Mouse (Mus musculus) forebrain, embryonic 16.5 days (tissue): ENCODE measurements around the gene Cpne5. TPM values are rescaled to one million over a fixed set of nuclear protein-coding genes. Genes with fewer than 3 reads are reported as not detected.
"Not testable (repeated sequence)": the region's sequence is repeated elsewhere in the genome, so short reads cannot be mapped to it uniquely, and the experiment has no call there.

ENCODE experiments used
- ATAC-seq: fragments of 200-750 bp; cut with Nextera tagmentation; 2 replicates; pipeline ENCODE4 v1.8.0; 2017; ENCODE audit warnings: mild to moderate bottlenecking, moderate library complexity
- H3K27ac ChIP-seq: fragments of 300-500 bp; sonication (generic); 2 replicates; pipeline ENCODE4 v1.5.1; 2014; ENCODE audit warnings: low read length, control low read depth
- H3K27me3 ChIP-seq: fragments of 300-500 bp; sonication (generic); replicated peaks from 2 replicates; pipeline ENCODE4 v1.6.1; 2014; ENCODE audit warnings: low read length; ENCODE audit not compliant: control insufficient read depth, insufficient read depth
- H3K36me3 ChIP-seq: fragments of 300-500 bp; sonication (generic); 2 replicates; pipeline ENCODE4 v1.6.1; 2014; ENCODE audit not compliant: control insufficient read depth, insufficient read depth
- H3K4me1 ChIP-seq: fragments of 300-500 bp; sonication (generic); replicated peaks from 2 replicates; pipeline ENCODE4 v1.6.1; 2014; ENCODE audit warnings: low read length; ENCODE audit not compliant: control insufficient read depth, insufficient read depth
- H3K4me2 ChIP-seq: fragments of 300-500 bp; sonication (generic); 2 replicates; pipeline ENCODE4 v1.6.1; 2014; ENCODE audit warnings: mild to moderate bottlenecking, low read length, control low read depth
- H3K4me3 ChIP-seq: fragments of 300-500 bp; sonication (generic); replicated peaks from 2 replicates; pipeline ENCODE4 v1.5.1; 2014; ENCODE audit warnings: mild to moderate bottlenecking, low read length, control low read depth
- H3K9ac ChIP-seq: fragments of 300-500 bp; sonication (generic); replicated peaks from 2 replicates; pipeline ENCODE4 v1.6.1; 2014; ENCODE audit warnings: low read depth, low read length, control low read depth
- H3K9me3 ChIP-seq: fragments of 300-500 bp; sonication (generic); 2 replicates; pipeline ENCODE4 v1.6.1; 2016; ENCODE audit warnings: low read length; ENCODE audit not compliant: control insufficient read depth
- WGBS: fragments of 180-500 bp; shearing (Covaris S2); extraction: QIAGEN DNeasy Blood & Tissue Kit; methylation state at CpG from one replicate; pipeline ENCODE4 v1.1.7; 2014; 5-methylcytosine and 5-hydroxymethylcytosine counted together
- polyA plus RNA-seq: library from polyadenylated mRNA; unstranded; fragments of >200 nt; fragmentation: Nextera tagmentation; extraction: Ambion mirVana; gene quantifications from 2 replicates; pipeline ENCODE4 v1.2.1, GENCODE M21; 2015

Gene Cpne5
- polyA plus RNA-seq, 1 experiment from 2014 or later, result 35.5 TPM

DNA sequence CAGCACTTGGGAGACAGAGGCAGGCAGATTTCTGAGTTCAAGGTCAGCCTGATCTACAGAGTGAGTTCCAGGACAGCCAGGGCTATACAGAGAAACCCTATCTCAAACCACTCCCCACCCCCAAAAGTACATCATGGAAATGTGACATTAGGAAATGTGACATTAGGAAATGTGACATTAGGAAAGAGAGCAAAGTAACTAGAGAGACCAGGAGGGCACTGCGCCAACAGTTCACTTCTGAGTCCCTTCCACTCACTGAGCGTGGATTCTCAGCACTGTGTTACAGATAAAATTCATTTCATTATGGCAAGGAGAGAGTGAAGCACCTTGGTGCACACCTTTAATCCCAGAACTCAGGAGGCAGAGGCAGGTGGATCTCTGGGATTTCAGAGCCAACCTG, 21.0 kb upstream of the Cpne5 start:
- ATAC-seq, result no peak
- no peak overlapping the region for H3K9ac ChIP-seq
- H3K36me3 ChIP-seq, result peaks cover 5% of the 10 kb centered on the region; the same call in 1 of the 2 replicates
- H3K27me3 ChIP-seq, result no peaks in the 10 kb centered on the region
- no peak overlapping the region for H3K4me2 ChIP-seq
- H3K4me1 ChIP-seq, result peaks cover 28% of the 10 kb centered on the region
- 92% methylated on average over 2 of the region's 2 CpGs for WGBS
- no peak overlapping the region for H3K4me3 ChIP-seq
- H3K9me3 ChIP-seq, result no peaks in the 10 kb centered on the region
- H3K27ac ChIP-seq, result no peak overlapping the region

DNA sequence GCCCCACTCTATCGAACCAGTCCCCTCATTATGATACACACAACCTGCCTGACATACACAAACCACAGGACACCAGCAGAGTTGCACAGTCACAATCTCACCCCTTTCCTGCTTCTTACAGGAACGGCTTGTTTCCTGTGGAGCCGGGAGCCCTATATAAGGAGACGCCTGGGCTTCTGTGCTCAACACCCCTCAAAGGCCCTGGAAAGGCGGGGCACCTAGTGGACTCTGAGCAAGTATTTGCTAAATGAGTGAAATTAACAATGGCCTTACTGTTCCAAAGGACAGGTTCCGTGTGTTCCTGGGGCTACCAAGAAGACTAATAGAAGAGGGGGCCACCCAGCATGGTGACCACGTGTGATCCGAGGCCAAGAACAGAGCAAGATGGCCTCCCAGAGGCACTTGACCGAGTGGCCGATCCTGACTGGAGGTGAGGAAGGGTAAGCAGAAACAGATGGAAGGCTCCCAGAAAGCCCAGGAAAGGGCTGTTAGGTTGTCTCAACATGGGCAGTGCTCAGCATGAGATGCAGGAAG, 20.1 kb upstream of the Cpne5 start:
- Histone ChIP-seq H3K9me3 (no peaks in the 10 kb centered on the region), H3K4me1 (peaks cover 24% of the 10 kb centered on the region), H3K4me2 (no peak overlapping the region), H3K4me3 (no peak overlapping the region), H3K36me3 (peaks cover 5% of the 10 kb centered on the region; the same call in 1 of the 2 replicates), H3K9ac (no peak overlapping the region), H3K27ac (no peak overlapping the region), H3K27me3 (no peaks in the 10 kb centered on the region)
- no peak for ATAC-seq
- whole genome bisulfite sequencing, result 87% methylated on average over 10 of the region's 10 CpGs

DNA sequence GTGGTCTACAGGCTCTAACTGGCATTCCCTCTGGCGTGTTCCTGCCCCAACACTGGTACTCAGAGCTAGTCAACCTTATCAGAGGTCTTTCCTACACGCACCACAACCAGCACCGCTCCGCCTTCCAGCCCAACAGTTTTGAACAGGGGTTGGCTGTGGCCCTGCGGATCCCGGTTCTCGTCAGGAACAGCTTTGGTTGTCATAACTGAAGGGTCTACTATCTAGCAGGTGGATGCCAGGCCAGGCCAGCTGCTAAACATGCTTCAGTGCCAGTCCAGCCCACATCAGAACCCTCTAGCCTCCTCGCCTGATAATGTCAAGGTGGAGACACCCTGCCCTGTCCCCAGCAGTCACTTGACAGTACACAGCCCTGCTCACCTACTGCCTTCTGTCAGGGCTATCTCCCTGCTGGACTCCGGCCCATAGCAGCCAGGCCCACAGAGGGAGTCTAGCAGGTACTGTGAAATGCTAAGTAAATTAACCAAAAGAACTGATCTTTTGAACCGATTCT, 19.1 kb upstream of the Cpne5 start:
- H3K4me3 ChIP-seq, result no peak overlapping the region
- no peak for ATAC-seq
- peaks cover 5% of the 10 kb centered on the region; the same call in 1 of the 2 replicates for H3K36me3 ChIP-seq
- no peak overlapping the region for H3K4me2 ChIP-seq
- 92% methylated on average over 10 of the region's 10 CpGs for WGBS
- H3K27ac ChIP-seq, result no peak overlapping the region
- H3K9me3 ChIP-seq, result no peaks in the 10 kb centered on the region
- H3K9ac ChIP-seq, result no peak overlapping the region
- H3K27me3 ChIP-seq, result no peaks in the 10 kb centered on the region
- peaks cover 18% of the 10 kb centered on the region for H3K4me1 ChIP-seq

DNA sequence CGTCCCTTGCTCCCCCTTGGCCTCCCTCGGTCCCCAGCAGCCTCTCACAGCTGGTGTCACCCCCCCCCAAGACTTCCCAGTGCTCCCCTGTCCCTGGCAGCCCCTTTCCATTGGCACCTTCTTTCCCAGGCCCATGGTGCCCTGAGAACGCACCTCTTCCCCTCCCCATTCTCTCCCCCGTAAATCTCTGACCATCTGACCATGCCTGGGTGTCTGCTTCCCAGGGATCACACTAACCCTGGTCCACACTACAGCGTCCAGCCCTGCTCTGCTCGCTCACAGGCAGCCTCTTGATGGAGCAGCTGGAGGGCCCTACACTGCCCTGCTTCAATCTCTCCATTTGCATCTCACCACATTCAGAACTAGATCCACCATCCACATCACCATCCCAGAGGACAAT, 18.5 kb upstream of the Cpne5 start:
- Histone ChIP-seq H3K36me3 (peaks cover 5% of the 10 kb centered on the region; the same call in 1 of the 2 replicates), H3K4me3 (no peak overlapping the region), H3K9me3 (no peaks in the 10 kb centered on the region), H3K4me2 (no peak overlapping the region), H3K27ac (no peak overlapping the region), H3K9ac (no peak overlapping the region), H3K4me1 (peaks cover 20% of the 10 kb centered on the region), H3K27me3 (no peaks in the 10 kb centered on the region)
- WGBS, result 86% methylated on average over 6 of the region's 6 CpGs
- no peak for ATAC-seq

DNA sequence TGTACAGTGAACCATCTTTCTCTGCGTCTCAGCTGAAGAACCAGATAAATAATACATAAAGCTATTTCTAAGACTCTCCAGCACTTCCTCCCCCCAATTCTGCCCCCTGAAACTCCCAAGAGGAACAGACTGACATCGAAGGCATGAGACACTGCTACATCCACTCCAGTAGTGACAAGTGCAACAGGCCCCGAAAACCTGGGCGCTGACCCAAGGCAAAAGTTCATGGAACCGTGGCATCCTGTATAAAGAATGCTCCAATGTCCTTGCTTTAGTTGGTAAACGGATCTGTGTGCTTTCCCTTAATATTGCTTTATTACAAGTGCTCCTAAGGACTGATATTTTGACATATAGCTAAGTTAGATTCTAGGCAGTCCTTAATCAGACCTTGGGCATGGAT, 16.8 kb upstream of the Cpne5 start:
- 90% methylated on average over 6 of the region's 6 CpGs for WGBS
- not testable (repeated sequence) for H3K9me3 ChIP-seq, H3K9ac ChIP-seq, H3K4me2 ChIP-seq, H3K27me3 ChIP-seq, ATAC-seq, H3K4me3 ChIP-seq, H3K36me3 ChIP-seq, H3K27ac ChIP-seq
- H3K4me1 ChIP-seq, result peaks cover 18% of the 10 kb centered on the region

DNA sequence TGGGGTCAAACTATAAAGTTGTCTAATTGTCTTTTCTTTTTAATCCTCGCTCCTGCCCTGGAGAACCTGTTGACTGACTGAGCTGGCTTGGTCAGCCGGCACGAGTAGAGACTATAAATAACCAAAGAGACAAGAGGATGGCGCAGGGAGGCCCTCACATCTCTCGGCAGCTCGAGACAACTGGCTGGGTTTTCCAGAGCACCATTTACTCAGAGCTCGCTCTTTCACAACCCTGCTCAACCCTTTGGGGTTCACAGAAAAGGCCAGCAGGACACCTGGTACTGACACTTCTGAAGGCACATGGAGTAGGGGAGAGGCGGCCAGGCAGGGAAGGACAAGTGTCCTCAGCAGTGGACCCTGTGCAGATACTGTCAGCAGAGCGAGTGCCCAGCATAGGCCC, 15.7 kb upstream of the Cpne5 start:
- peaks cover 2% of the 10 kb centered on the region; the same call in 1 of the 2 replicates for H3K36me3 ChIP-seq
- 92% methylated on average over 9 of the region's 9 CpGs for WGBS
- H3K9ac ChIP-seq, result no peak overlapping the region
- H3K4me2 ChIP-seq, result no peak overlapping the region
- H3K4me3 ChIP-seq, result no peak overlapping the region
- no peak overlapping the region for H3K27ac ChIP-seq
- H3K9me3 ChIP-seq, result no peaks in the 10 kb centered on the region
- peaks cover 11% of the 10 kb centered on the region for H3K4me1 ChIP-seq
- no peak for ATAC-seq
- no peaks in the 10 kb centered on the region for H3K27me3 ChIP-seq

DNA sequence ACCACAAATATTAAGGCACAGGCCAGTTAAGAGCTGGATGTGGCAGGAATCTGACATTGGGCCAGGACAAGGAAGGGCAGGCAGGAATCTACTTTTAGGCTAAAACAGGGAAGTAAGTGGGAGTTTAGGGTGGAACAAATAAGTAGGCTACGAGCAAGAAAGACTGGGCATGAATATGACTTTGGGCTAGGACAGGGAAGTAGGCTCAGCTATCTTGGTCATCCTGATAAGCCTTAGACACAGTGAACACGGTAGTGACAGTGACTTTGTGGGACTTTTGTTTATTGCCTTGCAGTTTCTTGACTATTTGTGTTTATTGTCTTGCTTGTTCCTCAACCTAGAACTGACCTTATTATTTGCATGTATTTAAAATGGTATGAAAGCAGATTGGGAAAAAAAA, 15.3 kb upstream of the Cpne5 start:
- no peak for ATAC-seq
- peaks cover 2% of the 10 kb centered on the region; the same call in 1 of the 2 replicates for H3K36me3 ChIP-seq

DNA sequence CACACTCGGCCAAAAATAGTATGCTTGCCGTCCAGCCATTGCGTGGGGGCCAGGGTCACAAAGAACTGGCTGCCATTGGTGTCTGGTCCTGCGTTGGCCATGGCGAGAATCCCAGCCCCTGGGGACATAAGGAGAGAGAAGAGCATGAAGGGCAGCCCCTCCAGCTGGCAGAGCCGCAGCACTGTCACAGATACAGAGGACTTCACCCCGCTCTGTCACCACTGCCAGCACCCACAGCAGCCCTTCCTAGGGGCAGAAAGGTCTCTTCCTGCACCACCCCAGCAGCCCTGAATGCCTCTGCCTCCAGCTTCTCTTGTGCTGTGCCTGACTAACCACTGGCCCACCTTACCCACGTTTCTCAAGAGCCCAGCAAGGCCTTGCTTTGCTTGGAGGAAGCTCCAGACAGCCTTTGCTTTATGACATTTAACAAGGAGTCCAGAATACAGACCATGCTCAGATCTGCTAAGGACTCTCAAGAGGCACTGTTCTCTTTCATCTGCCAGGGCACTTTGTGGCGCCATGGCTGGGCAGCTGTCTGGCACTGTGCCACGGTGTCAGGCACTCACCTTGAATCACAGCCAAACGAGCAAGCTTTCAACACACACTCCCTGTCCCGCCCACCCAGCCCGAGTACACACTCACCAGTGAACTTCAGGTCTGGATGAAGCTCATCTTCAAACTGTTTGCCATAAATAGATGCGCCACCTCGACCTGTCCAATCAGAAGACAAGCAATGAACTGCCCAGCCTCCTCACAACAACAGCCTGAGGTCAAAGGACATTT, 13.8 kb upstream of the Cpne5 start:
- H3K4me1 ChIP-seq, result peaks cover 11% of the 10 kb centered on the region
- WGBS, result 62% methylated on average over 15 of the region's 15 CpGs
- no peak overlapping the region for H3K4me2 ChIP-seq
- H3K27me3 ChIP-seq, result no peaks in the 10 kb centered on the region
- H3K9me3 ChIP-seq, result no peaks in the 10 kb centered on the region
- H3K36me3 ChIP-seq, result peaks cover 2% of the 10 kb centered on the region; the same call in 1 of the 2 replicates
- H3K27ac ChIP-seq, result peak overlapping the region; percentile 28
- no peak overlapping the region for H3K9ac ChIP-seq
- H3K4me3 ChIP-seq, result no peak overlapping the region
- ATAC-seq, result no peak

More for the DNA sequence above, 15.3 kb upstream of the Cpne5 start:
- 95% methylated on average over 2 of the region's 2 CpGs for WGBS
- H3K27me3 ChIP-seq, result no peaks in the 10 kb centered on the region
- no peak overlapping the region for H3K4me2 ChIP-seq
- peaks cover 11% of the 10 kb centered on the region for H3K4me1 ChIP-seq
- H3K9me3 ChIP-seq, result no peaks in the 10 kb centered on the region
- no peak overlapping the region for H3K27ac ChIP-seq
- no peak overlapping the region for H3K9ac ChIP-seq
- no peak overlapping the region for H3K4me3 ChIP-seq

DNA sequence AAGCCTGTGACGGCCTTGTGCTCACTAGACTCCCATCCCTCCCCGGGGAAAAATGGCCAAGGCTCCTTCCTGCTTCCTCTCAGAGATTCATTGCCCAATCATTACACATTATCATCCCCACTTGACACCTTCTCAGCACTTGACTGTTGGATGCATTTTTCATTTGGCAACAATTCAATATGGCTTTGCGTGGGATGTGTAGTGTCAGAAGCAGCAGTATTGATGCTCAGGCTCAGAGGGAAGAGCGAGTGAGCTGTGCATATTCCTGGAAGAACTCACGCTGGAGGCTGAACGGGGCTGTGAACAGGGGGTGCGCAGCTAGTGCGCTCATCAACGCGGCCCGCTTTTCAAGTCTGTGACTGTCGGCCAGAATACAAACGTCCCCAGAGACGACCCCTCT, 13.0 kb upstream of the Cpne5 start:
- 87% methylated on average over 14 of the region's 14 CpGs for WGBS
- H3K4me2 ChIP-seq, H3K4me3 ChIP-seq, H3K27me3 ChIP-seq, H3K27ac ChIP-seq, H3K9me3 ChIP-seq, H3K9ac ChIP-seq, ATAC-seq, H3K36me3 ChIP-seq: not testable (repeated sequence)
- peaks cover 14% of the 10 kb centered on the region for H3K4me1 ChIP-seq
